Mouse (Mus musculus) kidney, adult 2 months (tissue): Measurements from ENCODE around the gene Plek. TPM values are rescaled to one million over a fixed set of nuclear protein-coding genes. Genes with fewer than 3 reads are reported as not detected.
"Not testable (repeated sequence)": the region's sequence is repeated elsewhere in the genome, so short reads cannot be mapped to it uniquely, and the experiment has no call there.

Source experiments
- DNase-seq: peaks from one replicate; pipeline ENCODE4 v3.0.0; 2021
- H3K27ac ChIP-seq: fragments of 200-500 bp; 2 replicates; pipeline ENCODE4 v1.5.1; 2012; ENCODE audit warnings: low read depth, low read length, control low read depth, inconsistent platforms; ENCODE audit not compliant: insufficient read depth
- H3K27me3 ChIP-seq: fragments of 200-500 bp; replicated peaks from 2 replicates; pipeline ENCODE4 v1.6.1; 2012; ENCODE audit warnings: mild to moderate bottlenecking, moderate library complexity, low read length, inconsistent platforms; ENCODE audit not compliant: control insufficient read depth, insufficient read depth
- H3K36me3 ChIP-seq: fragments of 200-500 bp; 2 replicates; pipeline ENCODE4 v1.6.1; 2012; ENCODE audit warnings: mild to moderate bottlenecking, moderate library complexity, low read length, inconsistent platforms; ENCODE audit not compliant: control insufficient read depth, insufficient read depth
- H3K4me1 ChIP-seq: fragments of 200-500 bp; 2 replicates; pipeline ENCODE4 v1.6.1; 2011; ENCODE audit warnings: low read length; ENCODE audit not compliant: control insufficient read depth, insufficient read depth
- H3K4me3 ChIP-seq: fragments of 200-500 bp; 2 replicates; pipeline ENCODE4 v1.5.1; 2011; ENCODE audit warnings: mild to moderate bottlenecking, low read depth, low read length, control low read depth; ENCODE audit not compliant: insufficient read depth
- CTCF ChIP-seq: fragments of 200-500 bp; conservative IDR thresholded peaks from 2 replicates; pipeline ENCODE4 v1.5.1; 2011; ENCODE audit warnings: low read depth, mild to moderate bottlenecking, control low read depth, low read length, moderate library complexity, mixed read lengths; ENCODE audit not compliant: insufficient read depth, insufficient read length
- POLR2A ChIP-seq: fragments of 200-500 bp; IDR thresholded peaks from one replicate; pipeline ENCODE4 v1.6.1; 2011; ENCODE audit warnings: low read depth, low read length, control low read depth
- whole genome bisulfite sequencing: fragments of 180-500 bp; shearing (Covaris S2); methylation state at CpG from one replicate; pipeline ENCODE4 v1.1.7; 2018; 5-methylcytosine and 5-hydroxymethylcytosine counted together
- polyA plus RNA-seq: library from polyadenylated mRNA; depleted of rRNA; stranded (reverse); fragments of >200 nt; gene quantifications from 2 replicates; pipeline ENCODE4 v1.2.3, GENCODE M21; 2012; rRNA removed

Plek gene
- polyA plus RNA-seq = 0.43 and 1.4 TPM in 2 replicates

GRCm38 (mm10) chr11:17051545-17052475 is at the start of gene Plek, which contains the start of gene Cnrip1:
Gene Plek, minus strand, starts transcription at chr11:17052381.
Gene Cnrip1, plus strand, starts transcription at chr11:17051586.
- H3K36me3 ChIP-seq = no peaks in the 10 kb centered on the region
- 2% methylated on average over 38 of the region's 38 CpGs for WGBS
- no peak for TF ChIP-seq POLR2A
- no peak for TF ChIP-seq CTCF
- H3K27me3 ChIP-seq = no peaks in the 10 kb centered on the region; the same call in 1 of the 2 replicates
- H3K4me1 ChIP-seq = no peaks in the 10 kb centered on the region
- peak; percentile 55 for DNase-seq
- peak within 1 kb of the TSS; percentile 49 for H3K4me3 ChIP-seq
- peak within 1 kb of the TSS; percentile 37 for H3K27ac ChIP-seq

- 0 out of 2 replicates have a peak, but pooled peaks cover 2% of the 10 kb centered on the region for H3K4me1 ChIP-seq
- H3K36me3 ChIP-seq = no peaks in the 10 kb centered on the region
- no peaks in the 10 kb centered on the region for H3K27me3 ChIP-seq
- H3K4me3 ChIP-seq = no peak overlapping the region
- WGBS = 5% methylated on average over 5 of the region's 5 CpGs
- H3K27ac ChIP-seq = no peak overlapping the region
- peak; percentile 15 for DNase-seq
- TF ChIP-seq POLR2A (no peak), CTCF (no peak)
Observed at GRCm38 (mm10) chr11:17086106-17086505, 33.9 kb upstream of the Plek start.

- Histone ChIP-seq H3K4me3 (no peak overlapping the region), H3K27me3 (no peaks in the 10 kb centered on the region), H3K27ac (no peak overlapping the region), H3K4me1 (0 out of 2 replicates have a peak, but pooled peaks cover 2% of the 10 kb centered on the region), H3K36me3 (no peaks in the 10 kb centered on the region)
- no peak for TF ChIP-seq CTCF
- TF ChIP-seq POLR2A = no peak
- 31% methylated on average over 1 of the region's 1 CpGs for WGBS
- DNase-seq = no peak
Observed at GRCm38 (mm10) chr11:17083866-17084265, 31.7 kb upstream of the Plek start.

- Histone ChIP-seq H3K27ac (no peak overlapping the region), H3K27me3 (no peaks in the 10 kb centered on the region), H3K4me3 (no peak overlapping the region), H3K36me3 (no peaks in the 10 kb centered on the region), H3K4me1 (0 out of 2 replicates have a peak, but pooled peaks cover 2% of the 10 kb centered on the region)
- 94% methylated on average over 3 of the region's 3 CpGs for WGBS
- DNase-seq = no peak
- TF ChIP-seq CTCF = no peak
- no peak for TF ChIP-seq POLR2A
Observed at GRCm38 (mm10) chr11:17083455-17083854, 31.3 kb upstream of the Plek start.

GRCm38 (mm10) chr11:17082953-17083352 is 30.8 kb upstream of the Plek start:
- Histone ChIP-seq H3K4me1 (0 out of 2 replicates have a peak, but pooled peaks cover 2% of the 10 kb centered on the region), H3K4me3 (no peak overlapping the region), H3K27me3 (no peaks in the 10 kb centered on the region), H3K27ac (no peak overlapping the region), H3K36me3 (no peaks in the 10 kb centered on the region)
- DNase-seq = peak; percentile 19
- TF ChIP-seq POLR2A (no peak), CTCF (0 out of 2 replicates have a peak, but pooled peaks have one; percentile 16)
- 30% methylated on average over 2 of the region's 2 CpGs for WGBS

- Histone ChIP-seq H3K4me3 (no peak overlapping the region), H3K36me3 (no peaks in the 10 kb centered on the region), H3K27ac (no peak overlapping the region), H3K4me1 (0 out of 2 replicates have a peak, but pooled peaks cover 2% of the 10 kb centered on the region), H3K27me3 (no peaks in the 10 kb centered on the region)
- TF ChIP-seq POLR2A (no peak), CTCF (no peak)
- 56% methylated on average over 3 of the region's 3 CpGs for WGBS
- no peak for DNase-seq
Observed at GRCm38 (mm10) chr11:17082086-17082485, 29.9 kb upstream of the Plek start.

- Histone ChIP-seq H3K36me3 (no peaks in the 10 kb centered on the region), H3K4me1 (no peaks in the 10 kb centered on the region), H3K27ac (no peak overlapping the region), H3K27me3 (no peaks in the 10 kb centered on the region), H3K4me3 (no peak overlapping the region)
- no peak for TF ChIP-seq POLR2A
- TF ChIP-seq CTCF = no peak
- WGBS = 93% methylated on average over 2 of the region's 2 CpGs
- DNase-seq = no peak
Observed at GRCm38 (mm10) chr11:17075656-17076055, 23.5 kb upstream of the Plek start.

- not testable (repeated sequence) for H3K36me3 ChIP-seq, H3K4me3 ChIP-seq, H3K27ac ChIP-seq, H3K27me3 ChIP-seq, DNase-seq, H3K4me1 ChIP-seq
- WGBS = 93% methylated on average over 2 of the region's 2 CpGs
Observed at GRCm38 (mm10) chr11:17069360-17069759, 17.2 kb upstream of the Plek start.
